Mouse (Mus musculus): ENCODE measurements around the gene Arhgdib.

DNA sequence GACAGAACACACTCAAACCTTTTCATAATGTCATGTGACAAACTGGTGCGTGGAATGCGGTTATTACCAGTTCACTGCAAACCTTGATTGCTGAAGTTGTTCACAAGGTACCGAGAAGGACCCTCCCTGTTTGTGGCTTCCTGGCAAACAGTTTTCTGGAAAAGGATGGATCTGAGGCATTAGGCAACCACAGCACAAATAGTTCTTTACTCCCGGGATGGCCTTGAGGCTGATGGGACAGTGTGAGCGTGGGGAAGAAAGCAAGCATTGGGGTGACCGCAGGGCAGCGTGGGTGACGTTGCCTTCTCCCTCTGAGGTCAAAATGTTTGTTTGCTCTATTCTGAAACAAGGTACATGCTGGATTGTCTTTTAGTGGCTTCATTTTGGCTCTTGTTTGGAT is 13.0 kb upstream of the Arhgdib start:
- no peak for TF ChIP-seq CTCF (IDR thresholded peaks at IDR 0.05; ENCODE audit: extremely low read depth, insufficient read length, insufficient replicate concordance, low read depth, low read length)
- no peak for TF ChIP-seq POLR2A (IDR thresholded peaks at IDR 0.05; ENCODE audit: low read depth, low read length)
